Mouse (Mus musculus): Measurements from ENCODE around the gene Nup214.

GRCm38 (mm10) chr2:32066005-32066404 lies 91.8 kb downstream of the Nup214 start:
- no peak for TF ChIP-seq CTCF (IDR thresholded peaks at IDR 0.05; ENCODE audit: low read depth, low read length)
- no peak for TF ChIP-seq GATA1 (IDR thresholded peaks at IDR 0.05; ENCODE audit: borderline replicate concordance, low read length)
- no peak for TF ChIP-seq TAL1 (conservative IDR thresholded peaks at IDR 0.05; ENCODE audit: low read depth, low read length)
- TF ChIP-seq POLR2AphosphoS5 (IDR thresholded peaks at IDR 0.05; ENCODE audit: insufficient replicate concordance, low read depth, low read length), result no peak
